Mouse (Mus musculus) midbrain, postnatal 0 days (tissue): Measurements from ENCODE around the gene Paqr4. TPM values are rescaled to one million over a fixed set of nuclear protein-coding genes. Genes with fewer than 3 reads are reported as not detected.

Experiments used
- ATAC-seq: fragments of 200-750 bp; cut with Nextera tagmentation; 2 replicates; pipeline ENCODE4 v1.8.0; 2017; ENCODE audit warnings: moderate number of reproducible peaks, mild to moderate bottlenecking, moderate TSS enrichment, moderate library complexity; ENCODE audit not compliant: low FRiP score
- DNase-seq: peaks from one replicate; pipeline ENCODE4 v3.0.0-alpha.2; 2015; ENCODE audit warnings: low spot score
- H3K27ac ChIP-seq: fragments of 300-500 bp; sonication (generic); 2 replicates; pipeline ENCODE4 v1.5.1; 2014; ENCODE audit warnings: low read depth, mild to moderate bottlenecking, low read length, mixed read lengths
- H3K27me3 ChIP-seq: fragments of 300-500 bp; sonication (generic); 2 replicates; pipeline ENCODE4 v1.6.1; 2014; ENCODE audit warnings: low read length, control low read depth, mixed read lengths; ENCODE audit not compliant: insufficient read depth
- H3K36me3 ChIP-seq: fragments of 300-500 bp; sonication (generic); 2 replicates; pipeline ENCODE4 v1.6.1; 2014; ENCODE audit warnings: low read length, control low read depth, mixed read lengths; ENCODE audit not compliant: insufficient read depth
- H3K4me1 ChIP-seq: fragments of 300-500 bp; sonication (generic); 2 replicates; pipeline ENCODE4 v1.6.1; 2014; ENCODE audit warnings: mild to moderate bottlenecking, control low read depth, antibody characterized with exemption, low read length, mixed read lengths; ENCODE audit not compliant: insufficient read depth
- H3K4me2 ChIP-seq: fragments of 300-500 bp; sonication (generic); 2 replicates; pipeline ENCODE4 v1.6.1; 2014; ENCODE audit warnings: low read depth, mild to moderate bottlenecking, low read length, mixed read lengths; ENCODE audit not compliant: poor library complexity, severe bottlenecking
- H3K4me3 ChIP-seq: fragments of 300-500 bp; sonication (generic); 2 replicates; pipeline ENCODE4 v1.5.1; 2014; ENCODE audit warnings: low read depth, mild to moderate bottlenecking, low read length, moderate library complexity
- H3K9ac ChIP-seq: fragments of 300-500 bp; sonication (generic); replicated peaks from 2 replicates; pipeline ENCODE4 v1.6.1; 2014; ENCODE audit warnings: mild to moderate bottlenecking, low read length, moderate library complexity, mixed read lengths; ENCODE audit not compliant: poor library complexity, severe bottlenecking
- H3K9me3 ChIP-seq: fragments of 300-500 bp; sonication (generic); 2 replicates; pipeline ENCODE4 v1.6.1; 2016; ENCODE audit warnings: low read length, control low read depth
- CTCF ChIP-seq: IDR thresholded peaks from 2 replicates; pipeline ENCODE4 v1.5.1; 2016; ENCODE audit warnings: antibody characterized with exemption, mild to moderate bottlenecking
- WGBS: fragments of 180-500 bp; shearing (Covaris S2); extraction: QIAGEN DNeasy Blood & Tissue Kit; methylation state at CpG from one replicate; pipeline ENCODE4 v1.1.7; 2014; 5-methylcytosine and 5-hydroxymethylcytosine counted together
- polyA plus RNA-seq: library from polyadenylated mRNA; unstranded; fragments of >200 nt; fragmentation: Nextera tagmentation; extraction: Ambion mirVana; gene quantifications from 2 replicates; pipeline ENCODE4 v1.2.1, GENCODE M21; 2015
- total RNA-seq: library from RNA; depleted of rRNA; stranded (reverse); fragments of >200 nt; gene quantifications from 2 replicates; pipeline ENCODE4 v1.2.3, GENCODE M21; 2014

Paqr4 gene
- total and polyA plus RNA-seq, 2 experiments from 2014 or later = 66.0 to 103 TPM

DNA sequence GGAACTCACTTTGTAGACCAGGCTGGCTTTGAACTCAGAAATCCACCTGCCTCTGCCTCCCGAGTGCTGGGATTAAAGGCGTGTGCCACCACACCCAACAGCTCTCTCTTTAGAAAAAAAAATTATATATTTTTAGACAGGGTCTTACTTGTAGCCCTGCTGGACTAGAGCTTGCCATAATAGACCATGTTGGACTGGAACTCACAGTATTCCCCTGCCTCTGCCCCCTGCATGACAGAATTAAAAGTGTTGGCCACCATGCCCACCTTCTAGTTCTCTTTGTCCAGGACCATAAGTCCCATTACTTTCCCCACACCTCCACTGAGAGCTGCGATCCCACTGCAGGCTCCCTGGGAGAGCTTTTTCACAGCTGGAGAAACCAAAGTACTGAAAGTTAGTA is 6.8 kb upstream of the Paqr4 start:
- Histone ChIP-seq H3K27ac (no peak overlapping the region), H3K9me3 (no peaks in the 10 kb centered on the region), H3K4me1 (peaks cover 5% of the 10 kb centered on the region), H3K9ac (no peak overlapping the region), H3K36me3 (peaks cover 18% of the 10 kb centered on the region), H3K4me2 (no peak overlapping the region), H3K4me3 (no peak overlapping the region), H3K27me3 (peaks cover 30% of the 10 kb centered on the region)
- TF ChIP-seq CTCF = no peak
- 87% methylated on average over 3 of the region's 3 CpGs for WGBS
- DNase-seq (no peak), ATAC-seq (no peak)

- H3K4me3 ChIP-seq = no peak overlapping the region
- H3K4me2 ChIP-seq = no peak overlapping the region
- no peak overlapping the region for H3K9ac ChIP-seq
- no peaks in the 10 kb centered on the region for H3K9me3 ChIP-seq
- peaks cover 37% of the 10 kb centered on the region for H3K27me3 ChIP-seq
- H3K27ac ChIP-seq = no peak overlapping the region
- ATAC-seq (no peak), DNase-seq (no peak)
- peaks cover 10% of the 10 kb centered on the region for H3K36me3 ChIP-seq
- 87% methylated on average over 3 of the region's 3 CpGs for WGBS
- TF ChIP-seq CTCF = no peak
- peaks cover 5% of the 10 kb centered on the region for H3K4me1 ChIP-seq
These were observed 6.1 kb upstream of the Paqr4 start for GRCm38 (mm10) chr17:23746767-23747166.

DNA sequence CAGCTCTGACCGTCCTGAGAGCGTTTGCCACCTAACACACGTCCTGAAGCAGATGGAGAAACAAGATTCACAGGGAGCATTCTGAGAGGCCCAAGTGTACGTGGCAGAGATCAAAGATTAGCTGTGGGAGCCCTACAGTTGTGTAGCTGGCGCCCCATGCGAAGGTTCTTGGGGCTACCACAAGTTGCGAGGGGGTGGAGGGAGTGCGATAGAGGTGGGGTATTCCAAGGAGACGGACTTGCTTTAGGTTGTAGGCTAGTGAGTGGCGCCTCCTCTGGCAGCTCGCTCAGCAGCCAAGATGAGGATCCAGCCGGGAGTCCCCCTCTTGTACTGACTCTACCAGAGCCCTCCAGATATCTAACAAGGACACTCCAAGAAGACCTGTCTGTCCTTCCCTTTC is 5.6 kb upstream of the Paqr4 start:
- WGBS = 5% methylated on average over 12 of the region's 12 CpGs
- TF ChIP-seq CTCF = peak; percentile 52
- Histone ChIP-seq H3K4me2 (peak overlapping the region; percentile 79), H3K4me3 (peak overlapping the region; percentile 45), H3K9me3 (no peaks in the 10 kb centered on the region), H3K9ac (0 out of 2 replicates have a peak overlapping the region, but pooled peaks have one; percentile 52), H3K36me3 (peaks cover 6% of the 10 kb centered on the region; the same call in 1 of the 2 replicates), H3K4me1 (peaks cover 5% of the 10 kb centered on the region), H3K27ac (no peak overlapping the region), H3K27me3 (peaks cover 42% of the 10 kb centered on the region)
- DNase-seq (no peak), ATAC-seq (no peak)

GRCm38 (mm10) chr17:23745301-23746251 is 4.9 kb upstream of the Paqr4 start, which contains the start of gene Kremen2:
Kremen2 (minus strand) TSS chr17:23745833.
- Histone ChIP-seq H3K9me3 (no peaks in the 10 kb centered on the region), H3K36me3 (peaks cover 5% of the 10 kb centered on the region; the same call in 1 of the 2 replicates), H3K4me2 (peak within 1 kb of the TSS; percentile 79), H3K4me3 (peak within 1 kb of the TSS; percentile 45), H3K27me3 (peaks cover 42% of the 10 kb centered on the region), H3K9ac (peak within 1 kb of the TSS; percentile 52), H3K27ac (no peak within 1 kb of the TSS), H3K4me1 (peaks cover 5% of the 10 kb centered on the region)
- peak; percentile 39 for DNase-seq
- WGBS = under 1% methylated on average over 36 of the region's 45 CpGs
- ATAC-seq = 0 out of 2 replicates have a peak, but pooled peaks have one; percentile 12
- no peak for TF ChIP-seq CTCF

GRCm38 (mm10) chr17:23744651-23745050 is 4.0 kb upstream of the Paqr4 start:
- 5% methylated on average over 14 of the region's 14 CpGs for WGBS
- H3K9me3 ChIP-seq = no peaks in the 10 kb centered on the region
- DNase-seq (no peak), ATAC-seq (no peak)
- peaks cover 42% of the 10 kb centered on the region for H3K27me3 ChIP-seq
- peak overlapping the region; percentile 45; the same call in 1 of the 2 replicates for H3K4me3 ChIP-seq
- peaks cover 5% of the 10 kb centered on the region for H3K4me1 ChIP-seq
- TF ChIP-seq CTCF = no peak
- peak overlapping the region; percentile 79; the same call in 1 of the 2 replicates for H3K4me2 ChIP-seq
- H3K36me3 ChIP-seq = no peaks in the 10 kb centered on the region
- no peak overlapping the region for H3K9ac ChIP-seq
- H3K27ac ChIP-seq = no peak overlapping the region

GRCm38 (mm10) chr17:23744076-23744475 is 3.4 kb upstream of the Paqr4 start:
- TF ChIP-seq CTCF = no peak
- no peak for DNase-seq
- Histone ChIP-seq H3K27ac (no peak overlapping the region), H3K36me3 (no peaks in the 10 kb centered on the region), H3K4me2 (no peak overlapping the region), H3K9ac (no peak overlapping the region), H3K4me3 (no peak overlapping the region), H3K4me1 (peaks cover 7% of the 10 kb centered on the region), H3K27me3 (peaks cover 42% of the 10 kb centered on the region), H3K9me3 (no peaks in the 10 kb centered on the region)
- 27% methylated on average over 8 of the region's 8 CpGs for WGBS
- no peak for ATAC-seq
